Mouse (Mus musculus) forebrain, embryonic 11.5 days (tissue): ENCODE measurements around the gene Mki67. TPM values are rescaled to one million over a fixed set of nuclear protein-coding genes. Genes with fewer than 3 reads are reported as not detected.

Source experiments
- ATAC-seq: fragments of 200-750 bp; cut with Nextera tagmentation; replicated peaks from 2 replicates; pipeline ENCODE4 v1.8.0; 2017; ENCODE audit warnings: moderate TSS enrichment; ENCODE audit not compliant: low FRiP score
- DNase-seq: peaks from one replicate; pipeline ENCODE4 v3.0.0-alpha.2; 2017; ENCODE audit warnings: low spot score
- H3K27ac ChIP-seq: fragments of 300-500 bp; sonication (generic); 2 replicates; pipeline ENCODE4 v1.5.1; 2014; ENCODE audit warnings: low read depth, low read length
- H3K27me3 ChIP-seq: fragments of 300-500 bp; sonication (generic); 2 replicates; pipeline ENCODE4 v1.6.1; 2014; ENCODE audit warnings: mild to moderate bottlenecking, low read length, mixed read lengths; ENCODE audit not compliant: control insufficient read depth, insufficient read depth
- H3K36me3 ChIP-seq: fragments of 300-500 bp; sonication (generic); 2 replicates; pipeline ENCODE4 v1.6.1; 2014; ENCODE audit warnings: mild to moderate bottlenecking, low read length, moderate library complexity, mixed read lengths; ENCODE audit not compliant: control insufficient read depth, insufficient read depth
- H3K4me1 ChIP-seq: fragments of 300-500 bp; sonication (generic); replicated peaks from 2 replicates; pipeline ENCODE4 v1.6.1; 2014; ENCODE audit warnings: low read length, mixed read lengths; ENCODE audit not compliant: control insufficient read depth, insufficient read depth
- H3K4me2 ChIP-seq: fragments of 300-500 bp; sonication (generic); 2 replicates; pipeline ENCODE4 v1.6.1; 2014; ENCODE audit warnings: low read depth, mild to moderate bottlenecking, low read length, moderate library complexity, mixed read lengths; ENCODE audit not compliant: severe bottlenecking
- H3K4me3 ChIP-seq: fragments of 300-500 bp; sonication (generic); 2 replicates; pipeline ENCODE4 v1.5.1; 2014; ENCODE audit warnings: low read depth, low read length
- H3K9ac ChIP-seq: fragments of 300-500 bp; sonication (generic); 2 replicates; pipeline ENCODE4 v1.6.1; 2014; ENCODE audit warnings: low read length
- H3K9me3 ChIP-seq: fragments of 300-500 bp; sonication (generic); 2 replicates; pipeline ENCODE4 v1.6.1; 2016; ENCODE audit warnings: low read length, mixed read lengths; ENCODE audit not compliant: control insufficient read depth
- WGBS: fragments of 180-500 bp; shearing (Covaris S2); extraction: QIAGEN DNeasy Blood & Tissue Kit; methylation state at CpG from one replicate; pipeline ENCODE4 v1.1.7; 2014; 5-methylcytosine and 5-hydroxymethylcytosine counted together
- polyA plus RNA-seq: library from polyadenylated mRNA; unstranded; fragments of >200 nt; fragmentation: Nextera tagmentation; extraction: Ambion mirVana; gene quantifications from 2 replicates; pipeline ENCODE4 v1.2.1, GENCODE M21; 2014

The Mki67 gene
- polyA plus RNA-seq, 1 experiment from 2014 or later, result 76.5 TPM

GRCm38 (mm10) chr7:135668852-135669739 is 47.1 kb downstream of the Mki67 start:
- DNase-seq, result peak; percentile 76

GRCm38 (mm10) chr7:135666314-135666713 is 49.8 kb downstream of the Mki67 start:
- Histone ChIP-seq H3K27ac (no peak overlapping the region), H3K4me2 (no peak overlapping the region), H3K4me3 (no peak overlapping the region), H3K27me3 (no peaks in the 10 kb centered on the region), H3K9ac (no peak overlapping the region), H3K36me3 (no peaks in the 10 kb centered on the region), H3K4me1 (no peaks in the 10 kb centered on the region), H3K9me3 (no peaks in the 10 kb centered on the region)
- ATAC-seq (no peak), DNase-seq (no peak)
- 95% methylated on average over 2 of the region's 2 CpGs for WGBS

More at GRCm38 (mm10) chr7:135668852-135669739, 47.1 kb downstream of the Mki67 start:
- Histone ChIP-seq H3K4me1 (no peaks in the 10 kb centered on the region), H3K36me3 (no peaks in the 10 kb centered on the region), H3K4me2 (no peak overlapping the region), H3K9me3 (no peaks in the 10 kb centered on the region), H3K4me3 (no peak overlapping the region), H3K27ac (no peak overlapping the region), H3K9ac (no peak overlapping the region), H3K27me3 (no peaks in the 10 kb centered on the region)
- peak; percentile 65; the same call in 1 of the 2 replicates for ATAC-seq
- 41% methylated on average over 16 of the region's 16 CpGs for WGBS

- no peaks in the 10 kb centered on the region for H3K9me3 ChIP-seq
- no peak overlapping the region for H3K4me3 ChIP-seq
- 81% methylated on average over 7 of the region's 7 CpGs for WGBS
- no peaks in the 10 kb centered on the region for H3K4me1 ChIP-seq
- ATAC-seq, result no peak
- H3K36me3 ChIP-seq, result no peaks in the 10 kb centered on the region
- no peak overlapping the region for H3K4me2 ChIP-seq
- H3K27me3 ChIP-seq, result no peaks in the 10 kb centered on the region
- DNase-seq, result no peak
- H3K27ac ChIP-seq, result no peak overlapping the region
- no peak overlapping the region for H3K9ac ChIP-seq
Observed at GRCm38 (mm10) chr7:135664211-135664610, 52.0 kb downstream of the Mki67 start.

- Histone ChIP-seq H3K36me3 (no peaks in the 10 kb centered on the region), H3K4me1 (no peaks in the 10 kb centered on the region), H3K4me3 (no peak overlapping the region), H3K9me3 (no peaks in the 10 kb centered on the region), H3K27me3 (no peaks in the 10 kb centered on the region), H3K4me2 (no peak overlapping the region), H3K27ac (no peak overlapping the region), H3K9ac (no peak overlapping the region)
- ATAC-seq (no peak), DNase-seq (no peak)
Observed at GRCm38 (mm10) chr7:135660314-135660713, 55.8 kb downstream of the Mki67 start.

- H3K27ac ChIP-seq, result no peak overlapping the region
- no peaks in the 10 kb centered on the region for H3K36me3 ChIP-seq
- H3K9me3 ChIP-seq, result no peaks in the 10 kb centered on the region
- ATAC-seq (no peak), DNase-seq (no peak)
- H3K4me3 ChIP-seq, result no peak overlapping the region
- no peaks in the 10 kb centered on the region for H3K4me1 ChIP-seq
- H3K27me3 ChIP-seq, result no peaks in the 10 kb centered on the region
- WGBS, result 91% methylated on average over 5 of the region's 5 CpGs
- H3K4me2 ChIP-seq, result no peak overlapping the region
- no peak overlapping the region for H3K9ac ChIP-seq
Observed at GRCm38 (mm10) chr7:135659314-135659935, 56.7 kb downstream of the Mki67 start.

GRCm38 (mm10) chr7:135658150-135658549 is 58.0 kb downstream of the Mki67 start:
- DNase-seq (no peak), ATAC-seq (no peak)
- H3K4me2 ChIP-seq, result no peak overlapping the region
- H3K4me1 ChIP-seq, result no peaks in the 10 kb centered on the region
- no peaks in the 10 kb centered on the region for H3K9me3 ChIP-seq
- no peak overlapping the region for H3K9ac ChIP-seq
- H3K27me3 ChIP-seq, result no peaks in the 10 kb centered on the region
- 90% methylated on average over 7 of the region's 7 CpGs for WGBS
- H3K4me3 ChIP-seq, result no peak overlapping the region
- no peak overlapping the region for H3K27ac ChIP-seq
- H3K36me3 ChIP-seq, result no peaks in the 10 kb centered on the region

GRCm38 (mm10) chr7:135655113-135655512 is 61.0 kb downstream of the Mki67 start:
- no peak overlapping the region for H3K4me2 ChIP-seq
- no peaks in the 10 kb centered on the region for H3K4me1 ChIP-seq
- no peaks in the 10 kb centered on the region for H3K9me3 ChIP-seq
- WGBS, result 89% methylated on average over 4 of the region's 4 CpGs
- H3K9ac ChIP-seq, result no peak overlapping the region
- H3K27me3 ChIP-seq, result no peaks in the 10 kb centered on the region
- no peaks in the 10 kb centered on the region for H3K36me3 ChIP-seq
- DNase-seq (no peak), ATAC-seq (no peak)
- no peak overlapping the region for H3K4me3 ChIP-seq
- no peak overlapping the region for H3K27ac ChIP-seq

GRCm38 (mm10) chr7:135654288-135654687 is 61.9 kb downstream of the Mki67 start:
- no peaks in the 10 kb centered on the region for H3K9me3 ChIP-seq
- no peak overlapping the region for H3K4me2 ChIP-seq
- no peak overlapping the region for H3K27ac ChIP-seq
- DNase-seq (no peak), ATAC-seq (no peak)
- H3K9ac ChIP-seq, result no peak overlapping the region
- H3K27me3 ChIP-seq, result no peaks in the 10 kb centered on the region
- no peaks in the 10 kb centered on the region for H3K4me1 ChIP-seq
- H3K4me3 ChIP-seq, result no peak overlapping the region
- 90% methylated on average over 6 of the region's 6 CpGs for WGBS
- no peaks in the 10 kb centered on the region for H3K36me3 ChIP-seq
